Mouse (Mus musculus): ENCODE data around the gene Retn. TPM values are rescaled to one million over a fixed set of nuclear protein-coding genes. Genes with fewer than 3 reads are reported as not detected.

Retn gene
- total and polyA plus RNA-seq, 2 experiments from 2014 or later = not detected

GRCm38 (mm10) chr8:3648268-3648667, 7.3 kb upstream of the Retn start:
- H3K27me3 ChIP-seq (ENCODE audit: control insufficient read depth, insufficient read depth, low read length) = no peaks in the 10 kb centered on the region
- no peaks in the 10 kb centered on the region for H3K36me3 ChIP-seq (replicated peaks; ENCODE audit: control insufficient read depth, insufficient read depth, low read length)
- no peak for TF ChIP-seq CTCF (IDR thresholded peaks at IDR 0.05; ENCODE audit: low read depth)
- H3K4me3 ChIP-seq (ENCODE audit: low read depth, low read length) = no peak overlapping the region
- 51% methylated on average over 2 of the region's 2 CpGs for WGBS
- H3K27ac ChIP-seq (ENCODE audit: low read depth) = no peak overlapping the region
- DNase-seq (ENCODE audit: low spot score) (no peak), ATAC-seq (ENCODE audit: insufficient read depth, low read depth) (no peak)
- H3K4me1 ChIP-seq (ENCODE audit: control insufficient read depth, insufficient read depth) = no peaks in the 10 kb centered on the region
- no peaks in the 10 kb centered on the region for H3K9me3 ChIP-seq (replicated peaks; ENCODE audit: control insufficient read depth, low read length)
- no peak overlapping the region for H3K4me2 ChIP-seq (ENCODE audit: low read depth, low read length)
- no peak overlapping the region for H3K9ac ChIP-seq (replicated peaks; ENCODE audit: low read depth, low read length)

- Histone ChIP-seq H3K27ac (ENCODE audit: low read depth) (no peak overlapping the region), H3K4me1 (ENCODE audit: control insufficient read depth, insufficient read depth) (no peaks in the 10 kb centered on the region), H3K9ac (replicated peaks; ENCODE audit: low read depth, low read length) (no peak overlapping the region), H3K9me3 (replicated peaks; ENCODE audit: control insufficient read depth, low read length) (no peaks in the 10 kb centered on the region), H3K36me3 (replicated peaks; ENCODE audit: control insufficient read depth, insufficient read depth, low read length) (no peaks in the 10 kb centered on the region), H3K4me2 (ENCODE audit: low read depth, low read length) (no peak overlapping the region), H3K4me3 (ENCODE audit: low read depth, low read length) (no peak overlapping the region), H3K27me3 (ENCODE audit: control insufficient read depth, insufficient read depth, low read length) (no peaks in the 10 kb centered on the region)
- ATAC-seq (ENCODE audit: insufficient read depth, low read depth) (no peak), DNase-seq (ENCODE audit: low spot score) (no peak)
- no peak for TF ChIP-seq EP300 (IDR thresholded peaks at IDR 0.05; ENCODE audit: low read depth)
- no peak for TF ChIP-seq CTCF (IDR thresholded peaks at IDR 0.05; ENCODE audit: low read depth)
- WGBS = 53% methylated on average over 1 of the region's 1 CpGs
These were observed 6.6 kb upstream of the Retn start for GRCm38 (mm10) chr8:3648990-3649389.

- no peaks in the 10 kb centered on the region for H3K27me3 ChIP-seq (ENCODE audit: control insufficient read depth, insufficient read depth, low read length)
- no peak overlapping the region for H3K4me3 ChIP-seq (ENCODE audit: low read depth, low read length)
- ATAC-seq (ENCODE audit: insufficient read depth, low read depth) (no peak), DNase-seq (ENCODE audit: low spot score) (no peak)
- H3K4me1 ChIP-seq (ENCODE audit: control insufficient read depth, insufficient read depth) = no peaks in the 10 kb centered on the region
- WGBS = 47% methylated on average over 3 of the region's 3 CpGs
- no peaks in the 10 kb centered on the region for H3K9me3 ChIP-seq (replicated peaks; ENCODE audit: control insufficient read depth, low read length)
- no peak overlapping the region for H3K4me2 ChIP-seq (ENCODE audit: low read depth, low read length)
- H3K27ac ChIP-seq (ENCODE audit: low read depth) = no peak overlapping the region
- TF ChIP-seq CTCF (IDR thresholded peaks at IDR 0.05; ENCODE audit: low read depth) = no peak
- no peak for TF ChIP-seq EP300 (IDR thresholded peaks at IDR 0.05; ENCODE audit: low read depth)
- H3K9ac ChIP-seq (replicated peaks; ENCODE audit: low read depth, low read length) = no peak overlapping the region
- H3K36me3 ChIP-seq (replicated peaks; ENCODE audit: control insufficient read depth, insufficient read depth, low read length) = no peaks in the 10 kb centered on the region
These were observed 2.7 kb upstream of the Retn start for GRCm38 (mm10) chr8:3652845-3653244.

- no peak for DNase-seq (ENCODE audit: low spot score)
These were observed 653 bp upstream of the Retn start for GRCm38 (mm10) chr8:3654726-3655508.

GRCm38 (mm10) chr8:3656725-3657381, 1.3 kb downstream of the Retn start:
- Histone ChIP-seq H3K36me3 (replicated peaks; ENCODE audit: control insufficient read depth, insufficient read depth, low read length) (no peaks in the 10 kb centered on the region), H3K9me3 (replicated peaks; ENCODE audit: control insufficient read depth, low read length) (no peaks in the 10 kb centered on the region), H3K4me3 (ENCODE audit: low read depth, low read length) (no peak overlapping the region), H3K27me3 (ENCODE audit: control insufficient read depth, insufficient read depth, low read length) (no peaks in the 10 kb centered on the region), H3K4me2 (ENCODE audit: low read depth, low read length) (no peak overlapping the region), H3K4me1 (ENCODE audit: control insufficient read depth, insufficient read depth) (no peaks in the 10 kb centered on the region), H3K9ac (replicated peaks; ENCODE audit: low read depth, low read length) (no peak overlapping the region), H3K27ac (ENCODE audit: low read depth) (no peak overlapping the region)
- TF ChIP-seq EP300 (IDR thresholded peaks at IDR 0.05; ENCODE audit: low read depth) = no peak
- no peak for TF ChIP-seq CTCF (IDR thresholded peaks at IDR 0.05; ENCODE audit: low read depth)
- ATAC-seq (ENCODE audit: insufficient read depth, low read depth) = no peak
- 27% methylated on average over 7 of the region's 7 CpGs for WGBS
- no peak for DNase-seq (ENCODE audit: low spot score)

More at GRCm38 (mm10) chr8:3654726-3655508, 653 bp upstream of the Retn start:
- Histone ChIP-seq H3K36me3 (replicated peaks; ENCODE audit: control insufficient read depth, insufficient read depth, low read length) (no peaks in the 10 kb centered on the region), H3K9me3 (replicated peaks; ENCODE audit: control insufficient read depth, low read length) (no peaks in the 10 kb centered on the region), H3K4me1 (ENCODE audit: control insufficient read depth, insufficient read depth) (no peaks in the 10 kb centered on the region), H3K4me2 (ENCODE audit: low read depth, low read length) (no peak overlapping the region), H3K27me3 (ENCODE audit: control insufficient read depth, insufficient read depth, low read length) (no peaks in the 10 kb centered on the region), H3K27ac (ENCODE audit: low read depth) (no peak overlapping the region), H3K9ac (replicated peaks; ENCODE audit: low read depth, low read length) (no peak overlapping the region), H3K4me3 (ENCODE audit: low read depth, low read length) (no peak overlapping the region)
- WGBS = 68% methylated on average over 11 of the region's 11 CpGs
- no peak for ATAC-seq (ENCODE audit: insufficient read depth, low read depth)
- no peak for TF ChIP-seq CTCF (IDR thresholded peaks at IDR 0.05; ENCODE audit: low read depth)
- TF ChIP-seq EP300 (IDR thresholded peaks at IDR 0.05; ENCODE audit: low read depth) = no peak

Data from heart, postnatal 0 days (tissue).